Mouse (Mus musculus): ENCODE results near the gene Rnf34. TPM values are rescaled to one million over a fixed set of nuclear protein-coding genes. Genes with fewer than 3 reads are reported as not detected.

The Rnf34 gene
- total RNA-seq (2021): 10 to 100 TPM; 50.4 to 53.8 TPM

- DNase-seq (ENCODE audit: low spot score in 2 of 2): peak; percentile 96 to 97
- intact Hi-C loops (cut with DNase I): no loop called here
These were observed at the start of gene Rnf34 for GRCm38 (mm10) chr5:122849521-122850318. Gene Rnf34 (plus strand): TSS chr5:122850048.

DNA sequence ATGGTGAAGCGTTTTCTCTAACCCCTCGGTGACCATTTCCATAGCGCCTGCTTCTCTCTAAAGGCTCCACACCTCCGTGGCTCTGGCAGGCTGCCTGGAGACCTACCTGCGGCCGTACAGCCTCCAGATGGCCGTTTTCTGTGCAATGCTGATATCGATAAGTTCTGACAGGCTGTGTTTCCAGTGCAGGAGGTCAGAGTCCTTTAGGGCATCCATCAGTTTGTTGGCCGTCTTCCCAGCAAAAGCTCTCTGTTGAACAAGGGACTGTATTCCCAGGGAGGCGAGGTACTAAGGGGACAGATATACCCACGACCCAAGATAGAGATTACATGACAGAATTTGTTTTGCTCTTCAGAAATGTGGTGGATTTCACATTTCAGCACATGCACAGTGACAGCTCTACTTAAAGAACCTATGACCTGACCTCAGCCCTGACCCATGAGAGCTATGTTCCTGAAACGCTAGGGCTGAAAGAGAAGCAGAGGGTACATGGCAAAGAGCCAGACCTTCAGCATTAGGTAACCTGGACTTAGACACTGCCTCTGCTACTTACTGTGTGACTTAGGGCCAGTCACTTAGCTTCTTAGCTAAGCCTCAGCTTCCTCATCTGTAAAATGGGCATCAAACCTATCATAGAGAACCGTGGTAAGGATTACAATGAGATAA lies 49.4 kb upstream of the Rnf34 start:
- intact Hi-C loops (cut with DNase I): no loop called here
- DNase-seq (ENCODE audit: low spot score in 2 of 2): no peak

DNA sequence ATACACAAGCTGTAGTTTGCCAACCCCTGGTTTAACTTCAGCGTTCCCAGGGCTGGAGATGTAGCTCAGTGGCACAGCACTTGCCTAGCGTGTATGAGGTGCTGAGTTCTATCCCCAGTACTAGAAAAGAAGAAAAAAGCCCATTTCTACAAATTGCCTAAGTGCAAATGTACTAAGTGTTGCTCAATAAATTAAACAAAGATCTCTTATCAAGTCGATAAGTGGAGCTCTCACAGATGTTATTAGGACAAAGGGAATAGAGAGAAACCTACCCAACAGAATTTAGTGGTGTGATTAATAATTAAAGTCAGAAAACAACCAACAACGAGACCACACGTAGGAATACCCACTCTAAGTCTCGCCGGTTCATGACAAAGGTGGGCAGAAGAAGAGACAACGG lies 48.2 kb upstream of the Rnf34 start:
- DNase-seq (ENCODE audit: low spot score in 2 of 2): no peak
- intact Hi-C loops (cut with DNase I): no loop called here

GRCm38 (mm10) chr5:122802706-122803105 lies 47.1 kb upstream of the Rnf34 start:
- no peak for DNase-seq (ENCODE audit: low spot score in 2 of 2)
- intact Hi-C loops (cut with DNase I): no loop called here

GRCm38 (mm10) chr5:122805503-122805902 lies 44.3 kb upstream of the Rnf34 start:
- DNase-seq (ENCODE audit: low spot score in 2 of 2): no peak
- intact Hi-C loops (cut with DNase I): no loop called here

DNA sequence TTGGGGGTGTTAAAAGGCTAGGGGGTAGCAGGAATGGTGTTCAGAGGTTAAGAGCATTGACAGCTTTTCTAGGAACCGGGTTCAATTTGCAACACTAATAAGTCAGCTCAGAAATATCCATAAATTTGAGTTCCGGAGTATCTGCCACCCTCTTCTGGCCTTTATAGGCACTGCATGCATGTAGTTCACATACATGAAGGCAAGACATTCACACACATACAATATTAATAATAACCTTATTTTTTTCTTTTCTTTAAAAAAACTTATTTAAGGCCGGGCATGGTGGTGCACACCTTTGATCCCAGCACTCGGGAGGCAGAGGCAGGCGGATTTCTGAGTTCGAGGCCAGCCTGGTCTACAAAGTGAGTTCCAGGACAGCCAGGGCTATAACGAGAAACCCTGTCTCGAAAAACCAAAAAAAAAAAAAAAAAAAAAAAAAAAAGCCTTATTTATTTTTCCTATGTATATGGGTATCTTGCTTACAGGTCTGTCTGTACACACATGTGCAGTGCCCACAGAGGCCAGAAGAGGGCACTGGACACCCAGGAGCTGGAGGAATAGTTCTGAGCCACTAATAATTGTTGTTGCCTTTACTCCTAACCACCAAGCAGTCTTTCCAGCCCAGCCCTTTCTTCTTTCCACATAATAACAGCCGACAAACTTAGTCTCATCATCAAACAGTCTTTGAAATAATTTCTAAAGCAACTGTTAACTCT lies 38.3 kb upstream of the Rnf34 start:
- peak in 1 of 2 experiments; percentile 38 for DNase-seq (ENCODE audit: low spot score in 2 of 2)
- intact Hi-C loops (cut with DNase I): loop anchor here (5.0 kb wide), 1 partner anchor 71 kb away; no protein-coding TSS in a partner anchor

GRCm38 (mm10) chr5:122812699-122813098 lies 37.1 kb upstream of the Rnf34 start:
- no peak for DNase-seq (ENCODE audit: low spot score in 2 of 2)
- intact Hi-C loops (cut with DNase I): loop anchor here (5.0 kb wide), 1 partner anchor 70 kb away; no protein-coding TSS in a partner anchor

DNA sequence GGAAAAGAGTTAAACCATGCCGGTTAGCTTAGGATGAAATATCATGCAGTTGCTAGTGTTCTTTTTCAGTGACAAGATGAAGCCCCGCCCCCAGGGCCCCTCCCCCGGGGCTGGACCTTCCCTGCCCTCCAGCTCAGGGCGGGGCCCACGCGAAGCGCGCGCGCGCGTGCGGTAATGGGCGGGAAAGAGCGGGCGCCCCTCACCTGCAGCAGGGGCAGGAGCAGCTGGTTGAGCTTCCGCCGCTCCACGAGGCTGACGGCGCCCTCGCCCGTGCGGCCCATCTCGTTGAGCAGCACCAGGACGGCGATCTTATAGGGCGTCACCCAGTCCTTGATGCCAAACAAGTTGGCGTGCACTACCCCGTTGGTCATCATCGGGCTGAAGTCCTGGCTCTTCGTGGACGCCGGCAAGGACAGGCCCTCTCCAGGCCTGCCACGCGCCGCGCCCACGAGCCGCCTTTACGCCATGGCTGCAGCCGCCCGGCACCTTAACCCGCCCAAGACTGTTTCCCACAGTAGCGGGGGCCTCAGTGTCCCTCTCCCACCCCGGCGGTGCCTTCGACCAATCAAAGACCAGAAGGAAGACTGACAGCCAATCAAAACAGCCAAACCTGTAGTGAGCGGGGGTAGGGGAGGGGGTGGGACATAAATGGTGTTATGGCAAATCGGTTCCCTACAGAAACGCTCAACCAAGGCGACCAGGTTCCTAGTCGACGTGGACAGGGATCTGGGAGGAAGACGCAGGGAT lies 28.9 kb upstream of the Rnf34 start, which contains the start of gene Anapc5:
TSS of gene Anapc5 (minus strand) at position 563 of the 747 bp plus-strand sequence.
- DNase-seq (ENCODE audit: low spot score in 2 of 2): peak; percentile 92
- intact Hi-C loops (cut with DNase I): no loop called here

GRCm38 (mm10) chr5:122821524-122821885 lies 28.3 kb upstream of the Rnf34 start:
- intact Hi-C loops (cut with DNase I): no loop called here

GRCm38 (mm10) chr5:122822441-122822840 lies 27.4 kb upstream of the Rnf34 start:
- intact Hi-C loops (cut with DNase I): no loop called here
- no peak for DNase-seq (ENCODE audit: low spot score in 2 of 2)

More at GRCm38 (mm10) chr5:122821524-122821885, 28.3 kb upstream of the Rnf34 start:
- no peak for DNase-seq (ENCODE audit: low spot score in 2 of 2)

DNA sequence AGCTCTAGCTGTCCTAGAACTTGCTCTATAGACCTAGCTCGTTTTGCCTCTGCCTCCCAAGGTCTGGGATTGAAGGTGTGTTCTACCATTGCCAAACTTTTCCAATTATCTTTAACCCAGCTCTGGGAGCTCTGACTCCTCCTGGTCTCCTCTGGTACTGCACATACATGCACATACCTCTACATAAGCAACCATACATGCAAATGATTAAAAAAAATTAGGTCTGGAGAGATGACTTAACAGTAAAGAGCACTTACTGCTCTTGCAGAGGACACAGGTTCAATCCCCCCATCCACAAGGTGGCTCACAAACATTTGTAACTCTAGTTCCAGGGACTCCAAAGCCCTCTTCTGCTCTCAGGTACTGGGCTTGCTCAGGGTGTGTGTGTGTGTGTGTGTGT lies 25.9 kb upstream of the Rnf34 start:
- intact Hi-C loops (cut with DNase I): no loop called here
- DNase-seq (ENCODE audit: low spot score in 2 of 2): no peak

GRCm38 (mm10) chr5:122824450-122824849 lies 25.4 kb upstream of the Rnf34 start:
- no peak for DNase-seq (ENCODE audit: low spot score in 2 of 2)
- intact Hi-C loops (cut with DNase I): no loop called here

DNA sequence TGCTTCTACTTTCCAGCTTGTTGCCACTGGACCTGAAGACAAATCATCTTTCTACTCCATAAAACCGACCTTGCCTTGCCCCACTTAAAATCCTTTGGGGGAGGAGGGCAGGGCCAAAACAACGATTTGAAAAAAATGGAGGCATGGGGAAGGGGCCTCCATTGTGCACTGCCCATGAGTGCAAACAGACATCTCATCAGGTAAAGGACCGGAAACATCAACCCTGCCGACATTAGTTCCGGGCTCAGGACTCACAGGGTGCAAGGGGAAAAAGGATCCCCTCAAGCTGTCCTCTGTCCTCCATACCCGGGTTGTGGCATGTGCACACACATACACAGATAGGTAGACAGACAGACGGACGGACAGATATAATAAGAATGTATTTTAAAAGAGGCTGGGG lies 24.7 kb upstream of the Rnf34 start:
- DNase-seq (ENCODE audit: low spot score in 2 of 2): no peak
- intact Hi-C loops (cut with DNase I): no loop called here

GRCm38 (mm10) chr5:122832536-122832935 lies 17.3 kb upstream of the Rnf34 start:
- intact Hi-C loops (cut with DNase I): no loop called here
- no peak for DNase-seq (ENCODE audit: low spot score in 2 of 2)

DNA sequence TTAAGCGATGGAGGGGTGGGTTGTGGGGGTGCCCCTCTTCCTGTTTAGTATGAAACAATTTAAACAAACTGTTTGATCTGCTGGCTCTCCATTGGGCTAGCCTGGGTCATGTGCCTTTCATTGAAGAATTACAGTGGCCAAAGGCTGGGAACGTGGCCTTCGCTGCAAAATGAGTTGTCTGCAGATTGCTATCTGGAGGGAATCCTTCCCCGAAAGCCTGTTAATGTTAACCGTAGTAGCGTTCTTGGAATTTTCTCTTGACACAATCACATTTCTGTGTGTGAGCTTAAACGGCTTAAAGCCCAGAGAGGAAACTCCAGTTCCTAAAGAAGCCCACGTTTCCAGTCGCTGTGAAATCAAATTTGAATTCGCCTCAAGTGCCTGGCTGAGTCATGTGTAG lies 16.9 kb upstream of the Rnf34 start:
- DNase-seq (ENCODE audit: low spot score in 2 of 2): no peak
- intact Hi-C loops (cut with DNase I): no loop called here

GRCm38 (mm10) chr5:122841126-122841525 lies 8.7 kb upstream of the Rnf34 start:
- intact Hi-C loops (cut with DNase I): no loop called here
- DNase-seq (ENCODE audit: low spot score in 2 of 2): no peak

DNA sequence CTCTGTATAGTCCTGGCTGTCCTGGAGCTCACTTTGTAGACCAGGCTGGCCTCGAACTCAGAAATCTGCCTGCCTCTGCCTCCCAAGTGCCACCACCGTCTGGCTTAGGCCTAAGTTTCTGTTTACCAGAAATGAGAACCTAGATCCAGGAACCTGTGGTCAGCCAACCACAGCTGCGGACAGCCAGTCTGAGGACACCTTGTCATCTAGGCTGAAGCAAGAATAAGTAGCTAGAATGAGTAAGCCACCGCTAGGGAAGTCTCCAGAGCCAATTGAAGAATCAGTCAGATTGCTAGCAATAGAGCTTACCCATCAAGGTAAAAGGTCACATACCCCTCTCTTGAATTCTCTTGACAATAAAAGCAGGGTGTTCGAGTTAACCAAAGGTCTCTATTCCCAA lies 6.0 kb upstream of the Rnf34 start:
- no peak for DNase-seq (ENCODE audit: low spot score in 2 of 2)
- intact Hi-C loops (cut with DNase I): no loop called here

GRCm38 (mm10) chr5:122850319-122851002 lies 613 bp downstream of the Rnf34 start:
- peak; percentile 24 to 37 for DNase-seq (ENCODE audit: low spot score in 2 of 2)
- intact Hi-C loops (cut with DNase I): no loop called here

GRCm38 (mm10) chr5:122852611-122853010 lies 2.8 kb downstream of the Rnf34 start:
- intact Hi-C loops (cut with DNase I): no loop called here
- no peak for DNase-seq (ENCODE audit: low spot score in 2 of 2)
